Comparison of ENCODE assay signal across 8 mouse cellular contexts in genomic region chr6:72234372-72235097, GRCm38 (mm10). TPM values are rescaled to one million over a fixed set of nuclear protein-coding genes. Genes with fewer than 3 reads are reported as not detected.
A peak's percentile ranks its signal among the peaks of the same experiment; 100 is the strongest.
DNase-seq lines count a peak whose midpoint lies in the region; ATAC-seq and TF ChIP-seq lines count a peak whose summit lies in the region.

No protein-coding gene starts in this region.

- ATAC-seq in liver, embryonic 11.5 days (replicated peaks; ENCODE audit: low FRiP score): no peak
- peak; percentile 41 for ATAC-seq in neural tube, embryonic 14.5 days (ENCODE audit: low read depth)

- H3K4me1 ChIP-seq in cerebellum, adult 2 months (ENCODE audit: control insufficient read depth, insufficient read depth, low read length): peaks cover 28% of the 10 kb centered on the region
- H3K4me1 ChIP-seq in hindbrain, embryonic 10.5 days (replicated peaks): peaks cover 75% of the 10 kb centered on the region
- 0 out of 2 replicates have a peak, but pooled peaks cover 2% of the 10 kb centered on the region for H3K4me1 ChIP-seq in liver, embryonic 11.5 days (replicated peaks; ENCODE audit: control insufficient read depth, insufficient read depth, low read length)
- H3K4me1 ChIP-seq in neural tube, embryonic 14.5 days (ENCODE audit: control insufficient read depth, insufficient read depth, low read length): peaks cover 21% of the 10 kb centered on the region

- no peaks in the 10 kb centered on the region for H3K36me3 ChIP-seq in hindbrain, embryonic 10.5 days
- no peaks in the 10 kb centered on the region for H3K36me3 ChIP-seq in liver, embryonic 11.5 days (ENCODE audit: control insufficient read depth, insufficient read depth, low read length)
- H3K36me3 ChIP-seq in neural tube, embryonic 14.5 days (ENCODE audit: control insufficient read depth, insufficient read depth, low read length): no peaks in the 10 kb centered on the region

- TF ChIP-seq CTCF in cerebellum, adult 2 months (IDR thresholded peaks at IDR 0.05; ENCODE audit: borderline replicate concordance, insufficient read depth, low read depth, low read length): no peak

- H3K4me2 ChIP-seq in liver, embryonic 11.5 days: peak overlapping the region; percentile 83
- H3K4me2 ChIP-seq in neural tube, embryonic 14.5 days (ENCODE audit: low read depth, low read length): peak overlapping the region; percentile 99

- H3K9me3 ChIP-seq in hindbrain, embryonic 10.5 days: no peaks in the 10 kb centered on the region
- no peaks in the 10 kb centered on the region for H3K9me3 ChIP-seq in liver, embryonic 11.5 days (ENCODE audit: control insufficient read depth, low read length)
- H3K9me3 ChIP-seq in neural tube, embryonic 14.5 days (ENCODE audit: control insufficient read depth, low read length): no peaks in the 10 kb centered on the region

- no peak for TF ChIP-seq POLR2A in cerebellum, adult 2 months (IDR thresholded peaks at IDR 0.05; ENCODE audit: borderline replicate concordance, insufficient read depth, low read length)

- H3K9ac ChIP-seq in liver, embryonic 11.5 days (ENCODE audit: low read depth, low read length): peak overlapping the region; percentile 1; the same call in 1 of the 2 replicates
- H3K9ac ChIP-seq in neural tube, embryonic 14.5 days (replicated peaks; ENCODE audit: low read depth, low read length): peak overlapping the region; percentile 43

- under 1% methylated on average over 79 of the region's 79 CpGs for WGBS in cerebellum, adult 2 months
- under 1% methylated on average over 74 of the region's 79 CpGs for WGBS in hindbrain, embryonic 10.5 days
- WGBS in liver, embryonic 11.5 days: under 1% methylated on average over 79 of the region's 79 CpGs
- WGBS in neural tube, embryonic 14.5 days: under 1% methylated on average over 65 of the region's 79 CpGs

- H3K4me3 ChIP-seq in cerebellum, adult 2 months (replicated peaks; ENCODE audit: insufficient read depth, low read depth, low read length): peak overlapping the region; percentile 94
- H3K4me3 ChIP-seq in hindbrain, embryonic 10.5 days: peak overlapping the region; percentile 78
- peak overlapping the region; percentile 42 for H3K4me3 ChIP-seq in liver, embryonic 11.5 days (ENCODE audit: low read depth, low read length)
- peak overlapping the region; percentile 44 for H3K4me3 ChIP-seq in neural tube, embryonic 14.5 days (ENCODE audit: low read depth, low read length)

- peak overlapping the region; percentile 77 for H3K27ac ChIP-seq in cerebellum, adult 2 months (ENCODE audit: insufficient read depth, low read length)
- H3K27ac ChIP-seq in hindbrain, embryonic 10.5 days: peak overlapping the region; percentile 88
- no peak overlapping the region for H3K27ac ChIP-seq in liver, embryonic 11.5 days (ENCODE audit: low read depth, low read length)
- H3K27ac ChIP-seq in neural tube, embryonic 14.5 days (ENCODE audit: low read depth, low read length): peak overlapping the region; percentile 34; the same call in 1 of the 2 replicates

- DNase-seq in cerebellum, adult 2 months: peak; percentile 53 to 63
- no peak for DNase-seq in cerebellum, adult 9-10 months
- DNase-seq in B cell, adult 2 months: peak; percentile 19 to 32
- peak; percentile 83 for DNase-seq in embryo, embryonic 10.5 days (ENCODE audit: low spot score)
- peak; percentile 81 for DNase-seq in hindbrain, embryonic 10.5 days (ENCODE audit: low spot score)
- peak; percentile 57 for DNase-seq in liver, embryonic 11.5 days (ENCODE audit: low spot score)
- DNase-seq in adipocyte (ENCODE audit: low spot score): no peak

- no peaks in the 10 kb centered on the region for H3K27me3 ChIP-seq in cerebellum, adult 2 months (ENCODE audit: control insufficient read depth, insufficient read depth, low read length)
- H3K27me3 ChIP-seq in hindbrain, embryonic 10.5 days (ENCODE audit: insufficient read depth, poor library complexity, severe bottlenecking): peaks cover 87% of the 10 kb centered on the region
- peaks cover 85% of the 10 kb centered on the region for H3K27me3 ChIP-seq in liver, embryonic 11.5 days (replicated peaks; ENCODE audit: control insufficient read depth, insufficient read depth, low read length)
- peaks cover 27% of the 10 kb centered on the region for H3K27me3 ChIP-seq in neural tube, embryonic 14.5 days (ENCODE audit: control insufficient read depth, insufficient read depth, low read length)

RNA-seq across cellular contexts. Expression of gene Atoh8, which starts 0.8 kb away (rescaled TPM):
- polyA plus RNA-seq in cerebellum, adult 2 months (2012; rRNA removed): 4.4 and 5.9 TPM in 2 replicates
- 15.9 and 16.6 TPM in 2 replicates for polyA plus RNA-seq in hindbrain, embryonic 10.5 days (2016; fragmentation: Nextera tagmentation; extraction: Ambion mirVana)
- polyA plus RNA-seq in liver, embryonic 11.5 days (2014; fragmentation: Nextera tagmentation; extraction: Ambion mirVana): 3.1 and 3.4 TPM in 2 replicates
- polyA plus RNA-seq in neural tube, embryonic 14.5 days (2014; fragmentation: Nextera tagmentation; extraction: Ambion mirVana): 1.1 and 2.4 TPM in 2 replicates

Comparison
In these comparisons a context has a peak if more than half of its experiments do, and no peak if none do; other contexts are left out.
1. DNase-seq: peak in cerebellum, adult 2 months (2 of 2), B cell, adult 2 months (2 of 2), embryo, embryonic 10.5 days (single experiment), hindbrain, embryonic 10.5 days (single experiment) and liver, embryonic 11.5 days (single experiment); none in cerebellum, adult 9-10 months (single experiment) and adipocyte (single experiment).
2. H3K4me3 ChIP-seq: peak in every context shown above with its lines; median percentile 94 in cerebellum, adult 2 months; 78 in hindbrain, embryonic 10.5 days; 44 in neural tube, embryonic 14.5 days; 42 in liver, embryonic 11.5 days.